17 mouse cellular contexts compared by ENCODE assay signal in genomic region chr14:104821903-104822573, GRCm38 (mm10).
"Had no signal": no experiment of that assay in that cellular context is flagged by ENCODE, and none has a peak within 500 bp of the region (broad histone marks: within the 10 kb centered on the region; RNA-seq: fewer than 3 reads in every experiment).

No protein-coding gene starts in this region.

- H3K4me2 ChIP-seq: kidney, embryonic 15.5 days; liver, embryonic 13.5 days; midbrain, embryonic 13.5 days; neural tube, embryonic 12.5 days had no signal

- H3K27me3 ChIP-seq: kidney, embryonic 15.5 days; liver, embryonic 13.5 days; midbrain, embryonic 13.5 days; neural tube, embryonic 12.5 days had no signal

- DNase-seq: kidney, adult 2 months; kidney, postnatal 10 days; kidney, postnatal 36 days; layer of hippocampus, postnatal 36 days; liver, embryonic 13.5 days; lung, adult 2 months; lung, postnatal 14 days; lung, postnatal 4 days; thymus, adult 2 months; thymus, postnatal 14 days; thymus, postnatal 4 days had no signal

- H3K4me1 ChIP-seq: kidney, embryonic 15.5 days; liver, embryonic 13.5 days; midbrain, embryonic 13.5 days; neural tube, embryonic 12.5 days had no signal

- H3K9ac ChIP-seq: kidney, embryonic 15.5 days; liver, embryonic 13.5 days; midbrain, embryonic 13.5 days; neural tube, embryonic 12.5 days had no signal

- H3K27ac ChIP-seq: kidney, embryonic 15.5 days; left cerebral cortex, adult 2 months; liver, embryonic 13.5 days; midbrain, embryonic 13.5 days; neural tube, embryonic 12.5 days; stomach, postnatal 0 days had no signal

- H3K9me3 ChIP-seq: kidney, embryonic 15.5 days; liver, embryonic 13.5 days; midbrain, embryonic 13.5 days; neural tube, embryonic 12.5 days had no signal

- H3K36me3 ChIP-seq: kidney, embryonic 15.5 days; liver, embryonic 13.5 days; midbrain, embryonic 13.5 days; neural tube, embryonic 12.5 days had no signal

- H3K4me3 ChIP-seq: kidney, embryonic 15.5 days; left cerebral cortex, adult 2 months; liver, embryonic 13.5 days; midbrain, embryonic 13.5 days; neural tube, embryonic 12.5 days had no signal

- ATAC-seq: intestine, postnatal 0 days; midbrain, embryonic 13.5 days had no signal
